ENCODE assay signal across 12 mouse cellular contexts in the genomic region with DNA sequence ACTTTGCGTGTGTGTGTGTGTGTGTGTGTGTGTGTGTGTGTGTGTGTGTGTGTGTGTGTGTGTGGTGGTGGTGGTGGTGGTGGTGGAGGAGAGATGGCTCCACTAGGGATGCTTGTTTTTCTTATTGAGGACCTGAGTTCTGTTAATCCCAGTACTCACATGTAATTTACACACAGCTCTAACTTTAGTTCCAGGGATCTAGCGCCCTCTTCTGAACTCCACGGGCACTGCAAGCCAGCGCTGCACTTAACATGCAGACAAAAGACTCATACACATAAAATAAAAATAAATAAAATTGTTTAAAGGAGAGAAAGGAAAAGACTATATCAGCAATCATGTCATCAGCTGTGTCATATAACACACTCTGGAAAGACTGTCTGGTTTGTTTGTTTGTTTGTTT. TPM values are rescaled to one million over a fixed set of nuclear protein-coding genes. Genes with fewer than 3 reads are reported as not detected.
DNase-seq lines count a peak whose midpoint lies in the region; ATAC-seq and TF ChIP-seq lines count a peak whose summit lies in the region.
"Had no signal": no experiment of that assay in that cellular context is flagged by ENCODE, and none has a peak within 500 bp of the region (broad histone marks: within the 10 kb centered on the region; RNA-seq: fewer than 3 reads in every experiment).

No protein-coding gene starts in this region.

- no peaks in the 10 kb centered on the region for H3K27me3 ChIP-seq in hindbrain, postnatal 0 days (ENCODE audit: insufficient read depth, low read length)
- H3K27me3 ChIP-seq in hindbrain, embryonic 13.5 days, result peaks cover 9% of the 10 kb centered on the region
- no peaks in the 10 kb centered on the region for H3K27me3 ChIP-seq in midbrain, postnatal 0 days (ENCODE audit: insufficient read depth, low read length)
- H3K27me3 ChIP-seq in midbrain, embryonic 15.5 days (replicated peaks), result no peaks in the 10 kb centered on the region
- H3K27me3 ChIP-seq in stomach, postnatal 0 days (ENCODE audit: control insufficient read depth, insufficient read depth, low read length), result no peaks in the 10 kb centered on the region
- H3K27me3 ChIP-seq: stomach, embryonic 15.5 days had no signal

- H3K27ac ChIP-seq in hindbrain, postnatal 0 days, result no peak overlapping the region
- no peak overlapping the region for H3K27ac ChIP-seq in hindbrain, embryonic 13.5 days
- H3K27ac ChIP-seq in midbrain, postnatal 0 days (ENCODE audit: low read depth, low read length), result no peak overlapping the region
- no peak overlapping the region for H3K27ac ChIP-seq in midbrain, embryonic 15.5 days
- no peak overlapping the region for H3K27ac ChIP-seq in stomach, postnatal 0 days (replicated peaks)
- H3K27ac ChIP-seq: heart, embryonic 10.5 days; hindbrain, embryonic 14.5 days; stomach, embryonic 15.5 days had no signal

- no peaks in the 10 kb centered on the region for H3K4me1 ChIP-seq in hindbrain, postnatal 0 days (ENCODE audit: insufficient read depth, low read length)
- H3K4me1 ChIP-seq in hindbrain, embryonic 13.5 days (replicated peaks), result 0 out of 2 replicates have a peak, but pooled peaks cover 9% of the 10 kb centered on the region
- H3K4me1 ChIP-seq in midbrain, postnatal 0 days (ENCODE audit: insufficient read depth, low read length), result peaks cover 4% of the 10 kb centered on the region; the same call in 1 of the 2 replicates
- H3K4me1 ChIP-seq in midbrain, embryonic 15.5 days, result peaks cover 5% of the 10 kb centered on the region; the same call in 1 of the 2 replicates
- H3K4me1 ChIP-seq in stomach, postnatal 0 days (replicated peaks; ENCODE audit: control insufficient read depth, insufficient read depth), result no peaks in the 10 kb centered on the region

- peak; percentile 34 for TF ChIP-seq CTCF in hindbrain, postnatal 0 days (IDR thresholded peaks at IDR 0.05; ENCODE audit: low read depth)
- peak; percentile 27; the same call in 1 of the 2 replicates for TF ChIP-seq CTCF in midbrain, postnatal 0 days (IDR thresholded peaks at IDR 0.05)
- peak; percentile 45 for TF ChIP-seq CTCF in stomach, postnatal 0 days (IDR thresholded peaks at IDR 0.05; ENCODE audit: low read depth)

- no peak for ATAC-seq in hindbrain, postnatal 0 days
- ATAC-seq in hindbrain, embryonic 13.5 days (ENCODE audit: low FRiP score), result no peak
- no peak for ATAC-seq in midbrain, postnatal 0 days (ENCODE audit: low FRiP score)
- no peak for ATAC-seq in midbrain, embryonic 15.5 days (replicated peaks)
- no peak for ATAC-seq in stomach, postnatal 0 days (ENCODE audit: low FRiP score, low TSS enrichment)
- ATAC-seq: Patski had no signal

- WGBS in hindbrain, postnatal 0 days, result 69% methylated on average over 4 of the region's 4 CpGs
- WGBS in hindbrain, embryonic 13.5 days, result 69% methylated on average over 4 of the region's 4 CpGs
- WGBS in midbrain, postnatal 0 days, result 74% methylated on average over 4 of the region's 4 CpGs
- 72% methylated on average over 4 of the region's 4 CpGs for WGBS in midbrain, embryonic 15.5 days
- 66% methylated on average over 4 of the region's 4 CpGs for WGBS in stomach, postnatal 0 days

- no peak for DNase-seq in hindbrain, postnatal 0 days (ENCODE audit: low spot score)
- DNase-seq in midbrain, postnatal 0 days (ENCODE audit: low spot score), result no peak
- DNase-seq in MEL-GATA-1-ER (ENCODE audit: extremely low read depth, low read depth), result peak; percentile 43
- no peak for DNase-seq in stomach, postnatal 0 days (ENCODE audit: low spot score)
- DNase-seq in ovary, postnatal 10 days (ENCODE audit: low spot score), result no peak
- DNase-seq: right cerebral cortex, adult 18-20 months had no signal

- no peak overlapping the region for H3K4me3 ChIP-seq in hindbrain, postnatal 0 days (ENCODE audit: low read length)
- H3K4me3 ChIP-seq in hindbrain, embryonic 13.5 days, result no peak overlapping the region
- no peak overlapping the region for H3K4me3 ChIP-seq in midbrain, postnatal 0 days (ENCODE audit: low read depth, low read length)
- no peak overlapping the region for H3K4me3 ChIP-seq in midbrain, embryonic 15.5 days
- no peak overlapping the region for H3K4me3 ChIP-seq in stomach, postnatal 0 days (ENCODE audit: low read depth, low read length)
- H3K4me3 ChIP-seq: heart, embryonic 10.5 days; stomach, embryonic 15.5 days had no signal

- TF ChIP-seq EP300 in stomach, postnatal 0 days (optimal IDR thresholded peaks at IDR 0.05), result no peak

- no peak overlapping the region for H3K9ac ChIP-seq in hindbrain, postnatal 0 days (replicated peaks; ENCODE audit: low read length)
- H3K9ac ChIP-seq in hindbrain, embryonic 13.5 days, result no peak overlapping the region
- H3K9ac ChIP-seq in midbrain, postnatal 0 days (replicated peaks; ENCODE audit: low read length, poor library complexity, severe bottlenecking), result no peak overlapping the region
- no peak overlapping the region for H3K9ac ChIP-seq in midbrain, embryonic 15.5 days
- no peak overlapping the region for H3K9ac ChIP-seq in stomach, postnatal 0 days (ENCODE audit: low read length)
- H3K9ac ChIP-seq: hindbrain, embryonic 14.5 days; stomach, embryonic 15.5 days had no signal

- no peaks in the 10 kb centered on the region for H3K9me3 ChIP-seq in hindbrain, postnatal 0 days (ENCODE audit: low read length)
- H3K9me3 ChIP-seq in hindbrain, embryonic 13.5 days, result no peaks in the 10 kb centered on the region
- H3K9me3 ChIP-seq in midbrain, postnatal 0 days (ENCODE audit: low read length), result no peaks in the 10 kb centered on the region
- H3K9me3 ChIP-seq in midbrain, embryonic 15.5 days, result no peaks in the 10 kb centered on the region
- no peaks in the 10 kb centered on the region for H3K9me3 ChIP-seq in stomach, postnatal 0 days (ENCODE audit: control insufficient read depth, low read length)
- H3K9me3 ChIP-seq: heart, embryonic 10.5 days; stomach, embryonic 15.5 days had no signal

- no peak overlapping the region for H3K4me2 ChIP-seq in hindbrain, postnatal 0 days (ENCODE audit: low read depth, low read length)
- H3K4me2 ChIP-seq in hindbrain, embryonic 13.5 days, result no peak overlapping the region
- no peak overlapping the region for H3K4me2 ChIP-seq in midbrain, postnatal 0 days (ENCODE audit: low read depth, low read length, poor library complexity, severe bottlenecking)
- no peak overlapping the region for H3K4me2 ChIP-seq in midbrain, embryonic 15.5 days
- H3K4me2 ChIP-seq in stomach, postnatal 0 days (replicated peaks; ENCODE audit: low read depth), result no peak overlapping the region
- H3K4me2 ChIP-seq: hindbrain, embryonic 14.5 days; stomach, embryonic 15.5 days had no signal

- H3K36me3 ChIP-seq in hindbrain, postnatal 0 days (ENCODE audit: insufficient read depth, low read length), result no peaks in the 10 kb centered on the region
- H3K36me3 ChIP-seq in hindbrain, embryonic 13.5 days, result no peaks in the 10 kb centered on the region
- no peaks in the 10 kb centered on the region for H3K36me3 ChIP-seq in midbrain, postnatal 0 days (ENCODE audit: insufficient read depth, low read length)
- no peaks in the 10 kb centered on the region for H3K36me3 ChIP-seq in midbrain, embryonic 15.5 days (replicated peaks)
- H3K36me3 ChIP-seq in stomach, postnatal 0 days (ENCODE audit: control insufficient read depth, insufficient read depth, low read length), result no peaks in the 10 kb centered on the region
- H3K36me3 ChIP-seq: heart, embryonic 10.5 days; stomach, embryonic 15.5 days had no signal

RNA-seq across cellular contexts. Expression of gene Inhbe, which starts 5.3 kb away (rescaled TPM):
- not detected in 2 replicates for total RNA-seq in hindbrain, postnatal 0 days (2014; rRNA removed)
- polyA plus RNA-seq in hindbrain, postnatal 0 days (2015; fragmentation: Nextera tagmentation; extraction: Ambion mirVana), result not detected in 2 replicates
- polyA plus RNA-seq in hindbrain, embryonic 13.5 days (2015; fragmentation: Nextera tagmentation; extraction: Ambion mirVana), result not detected in 2 replicates
- total RNA-seq in midbrain, postnatal 0 days (2014; rRNA removed), result not detected in 2 replicates
- 0.04 TPM in 1 of 2 replicates, not detected in the other for polyA plus RNA-seq in midbrain, postnatal 0 days (2015; fragmentation: Nextera tagmentation; extraction: Ambion mirVana)
- 0.04 and 0.06 TPM in 2 replicates for polyA plus RNA-seq in midbrain, embryonic 15.5 days (2015; fragmentation: Nextera tagmentation; extraction: Ambion mirVana)
- 0.02 and 0.12 TPM in 2 replicates for polyA plus RNA-seq in stomach, postnatal 0 days (2015; fragmentation: Nextera tagmentation; extraction: Ambion mirVana)
- polyA plus RNA-seq: heart, embryonic 10.5 days had no signal

RNA-seq across cellular contexts. Expression of gene Gli1, which starts 7.2 kb away (rescaled TPM):
- 10.9 and 13.0 TPM in 2 replicates for total RNA-seq in hindbrain, postnatal 0 days (2014; rRNA removed)
- 2.7 TPM in 2 replicates for polyA plus RNA-seq in hindbrain, postnatal 0 days (2015; fragmentation: Nextera tagmentation; extraction: Ambion mirVana)
- polyA plus RNA-seq in hindbrain, embryonic 13.5 days (2015; fragmentation: Nextera tagmentation; extraction: Ambion mirVana), result 1.6 and 1.8 TPM in 2 replicates
- total RNA-seq in midbrain, postnatal 0 days (2014; rRNA removed), result 4.2 and 6.9 TPM in 2 replicates
- polyA plus RNA-seq in midbrain, postnatal 0 days (2015; fragmentation: Nextera tagmentation; extraction: Ambion mirVana), result 1.0 and 1.1 TPM in 2 replicates
- 1.1 and 1.5 TPM in 2 replicates for polyA plus RNA-seq in midbrain, embryonic 15.5 days (2015; fragmentation: Nextera tagmentation; extraction: Ambion mirVana)
- 2.3 and 2.4 TPM in 2 replicates for polyA plus RNA-seq in stomach, postnatal 0 days (2015; fragmentation: Nextera tagmentation; extraction: Ambion mirVana)

RNA-seq across cellular contexts. Expression of gene Inhbc, which starts 21.3 kb away (rescaled TPM):
- total RNA-seq in hindbrain, postnatal 0 days (2014; rRNA removed), result not detected in 2 replicates
- not detected in 2 replicates for polyA plus RNA-seq in hindbrain, postnatal 0 days (2015; fragmentation: Nextera tagmentation; extraction: Ambion mirVana)
- polyA plus RNA-seq in hindbrain, embryonic 13.5 days (2015; fragmentation: Nextera tagmentation; extraction: Ambion mirVana), result 0.09 TPM in 1 of 2 replicates, not detected in the other
- total RNA-seq in midbrain, postnatal 0 days (2014; rRNA removed), result not detected in 2 replicates
- polyA plus RNA-seq in midbrain, postnatal 0 days (2015; fragmentation: Nextera tagmentation; extraction: Ambion mirVana), result not detected in 2 replicates
- not detected in 2 replicates for polyA plus RNA-seq in midbrain, embryonic 15.5 days (2015; fragmentation: Nextera tagmentation; extraction: Ambion mirVana)
- 0.15 TPM in 1 of 2 replicates, not detected in the other for polyA plus RNA-seq in stomach, postnatal 0 days (2015; fragmentation: Nextera tagmentation; extraction: Ambion mirVana)
- polyA plus RNA-seq: hindbrain, embryonic 14.5 days; Patski had no signal

RNA-seq across cellular contexts. Expression of gene Arhgap9, which starts 27.2 kb away (rescaled TPM):
- 1.0 and 1.5 TPM in 2 replicates for total RNA-seq in hindbrain, postnatal 0 days (2014; rRNA removed)
- 1.2 and 1.3 TPM in 2 replicates for polyA plus RNA-seq in hindbrain, postnatal 0 days (2015; fragmentation: Nextera tagmentation; extraction: Ambion mirVana)
- 1.0 and 1.1 TPM in 2 replicates for polyA plus RNA-seq in hindbrain, embryonic 13.5 days (2015; fragmentation: Nextera tagmentation; extraction: Ambion mirVana)
- total RNA-seq in midbrain, postnatal 0 days (2014; rRNA removed), result 0.24 and 1.2 TPM in 2 replicates
- 0.91 and 1.0 TPM in 2 replicates for polyA plus RNA-seq in midbrain, postnatal 0 days (2015; fragmentation: Nextera tagmentation; extraction: Ambion mirVana)
- 0.87 and 0.99 TPM in 2 replicates for polyA plus RNA-seq in midbrain, embryonic 15.5 days (2015; fragmentation: Nextera tagmentation; extraction: Ambion mirVana)
- 5.2 and 5.7 TPM in 2 replicates for polyA plus RNA-seq in stomach, postnatal 0 days (2015; fragmentation: Nextera tagmentation; extraction: Ambion mirVana)
- polyA plus RNA-seq: Patski had no signal

RNA-seq across cellular contexts. Expression of gene R3hdm2, which starts 31.2 kb away (rescaled TPM):
- total RNA-seq in hindbrain, postnatal 0 days (2014; rRNA removed), result 47.7 and 60.6 TPM in 2 replicates
- 39.3 and 47.6 TPM in 2 replicates for polyA plus RNA-seq in hindbrain, postnatal 0 days (2015; fragmentation: Nextera tagmentation; extraction: Ambion mirVana)
- 36.4 and 39.9 TPM in 2 replicates for polyA plus RNA-seq in hindbrain, embryonic 13.5 days (2015; fragmentation: Nextera tagmentation; extraction: Ambion mirVana)
- total RNA-seq in midbrain, postnatal 0 days (2014; rRNA removed), result 52.0 and 53.2 TPM in 2 replicates
- polyA plus RNA-seq in midbrain, postnatal 0 days (2015; fragmentation: Nextera tagmentation; extraction: Ambion mirVana), result 38.0 and 40.0 TPM in 2 replicates
- 39.7 and 43.6 TPM in 2 replicates for polyA plus RNA-seq in midbrain, embryonic 15.5 days (2015; fragmentation: Nextera tagmentation; extraction: Ambion mirVana)
- polyA plus RNA-seq in stomach, postnatal 0 days (2015; fragmentation: Nextera tagmentation; extraction: Ambion mirVana), result 14.3 and 17.6 TPM in 2 replicates
